Mouse (Mus musculus) ovary, adult 10 weeks (tissue): ENCODE measurements around the gene Uggt2. TPM values are rescaled to one million over a fixed set of nuclear protein-coding genes. Genes with fewer than 3 reads are reported as not detected.

Source experiments
- polyA plus RNA-seq: library from polyadenylated mRNA; stranded (reverse); fragments of 350-450 nt; fragmentation: Illumina TruSeq; extraction: RNeasy Lipid Tissue Mini Kit (QIAGEN cat#74804); gene quantifications from one replicate; pipeline ENCODE4 v1.2.3, GENCODE M21; 2014

The Uggt2 gene
- polyA plus RNA-seq: 26.0 TPM

GRCm38 (mm10) chr14:119098851-119099569 is at the start of gene Uggt2:
Uggt2 (minus strand) TSS chr14:119099430.

GRCm38 (mm10) chr14:119137906-119138785 is 38.9 kb upstream of the Uggt2 start, which contains the start of gene Hs6st3:
Hs6st3 (plus strand) TSS chr14:119138341.

GRCm38 (mm10) chr14:118937533-118938492 is 161.4 kb downstream of the Uggt2 start, which contains the start of gene Dnajc3:
Dnajc3 (plus strand) TSS chr14:118937976.

Other genes starting within 250 kb of the Uggt2 start
- gene Dzip1, start 174.0 kb downstream of the Uggt2 start, polyA plus RNA-seq: 29.8 TPM
- gene Dnajc3, start 161.5 kb downstream of the Uggt2 start, polyA plus RNA-seq: 198 TPM
- not detected for gene Hs6st3, start 38.9 kb upstream of the Uggt2 start, polyA plus RNA-seq